Mouse (Mus musculus): ENCODE measurements around the gene Cs. TPM values are rescaled to one million over a fixed set of nuclear protein-coding genes. Genes with fewer than 3 reads are reported as not detected.

Cs gene
- polyA plus RNA-seq (2012; rRNA removed; ENCODE audit: low replicate concordance): 297 and 431 TPM in 2 replicates

GRCm38 (mm10) chr10:128337306-128338181 lies at the start of gene Cs:
Cs (plus strand) TSS chr10:128337734.

DNA sequence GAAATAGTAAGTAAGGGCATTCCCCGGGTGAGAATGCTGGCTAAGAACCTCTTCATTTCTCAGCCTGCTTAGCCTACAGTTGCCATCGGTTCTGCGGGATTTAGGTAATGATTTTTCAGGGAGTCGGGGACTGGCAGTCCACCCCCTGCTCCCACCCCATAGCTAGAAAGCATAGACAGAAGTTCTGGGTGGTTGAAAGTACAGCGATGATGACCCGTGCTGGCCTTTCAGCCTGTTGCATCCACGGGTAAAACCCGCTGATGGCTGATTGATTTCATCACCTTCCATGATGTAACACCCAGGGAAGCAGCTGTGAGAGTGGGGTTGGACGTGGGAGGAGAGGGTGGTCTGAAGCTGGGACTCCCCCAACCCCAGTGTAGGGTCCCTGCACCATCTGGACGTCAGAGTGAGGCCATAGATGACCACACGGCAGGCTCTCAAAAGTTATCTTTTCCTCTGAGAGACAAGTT lies 38.8 kb upstream of the Cs start, which contains the start of gene Il23a:
Gene Il23a (minus strand): TSS at position 51 of the 470 bp plus-strand sequence.

DNA sequence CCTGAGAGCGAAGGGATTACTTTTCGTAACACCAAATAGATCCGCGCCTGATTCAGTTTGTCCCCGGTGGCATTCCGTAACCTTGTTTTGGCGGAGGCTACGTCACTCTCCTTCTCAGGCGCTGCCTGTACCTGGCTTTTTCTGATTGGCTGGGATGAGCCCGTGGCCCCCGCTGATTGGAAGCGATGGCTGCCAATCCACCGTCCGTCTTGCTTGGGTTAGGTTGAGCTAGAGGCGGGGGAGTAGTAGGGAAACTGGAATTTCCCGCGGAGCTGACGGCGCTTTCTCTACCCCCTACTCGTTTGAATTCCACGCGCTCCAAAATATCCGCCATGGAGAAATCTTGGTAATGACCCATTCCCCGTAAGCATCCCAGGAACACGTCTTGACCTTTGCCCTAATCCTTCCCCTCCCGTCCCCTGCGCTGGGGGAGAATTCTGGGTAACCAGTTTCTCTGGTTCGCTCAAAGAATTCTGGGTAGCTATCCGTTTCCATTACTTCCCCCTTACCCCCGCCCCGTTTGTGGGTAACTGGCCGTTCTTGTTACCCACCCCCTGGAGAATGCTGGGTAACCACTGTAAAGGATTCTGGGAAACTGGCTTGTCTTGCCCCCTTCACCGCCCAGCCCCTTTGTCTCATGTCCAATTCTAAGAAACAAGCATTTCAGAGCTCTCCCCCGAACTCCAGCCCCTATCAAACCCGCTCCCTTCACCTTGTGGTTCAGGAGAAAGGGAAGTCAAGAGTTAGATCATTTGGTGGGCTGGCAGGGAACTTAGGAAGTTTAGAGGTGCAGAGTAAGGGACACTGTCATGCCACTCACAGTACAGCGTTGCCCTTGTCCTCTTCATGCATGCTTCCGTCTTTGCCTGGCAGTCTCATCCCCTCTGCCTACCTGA lies 34.2 kb upstream of the Cs start, which contains the start of gene Pan2:
Gene Pan2 (plus strand): TSS at position 210 of the 896 bp plus-strand sequence.

DNA sequence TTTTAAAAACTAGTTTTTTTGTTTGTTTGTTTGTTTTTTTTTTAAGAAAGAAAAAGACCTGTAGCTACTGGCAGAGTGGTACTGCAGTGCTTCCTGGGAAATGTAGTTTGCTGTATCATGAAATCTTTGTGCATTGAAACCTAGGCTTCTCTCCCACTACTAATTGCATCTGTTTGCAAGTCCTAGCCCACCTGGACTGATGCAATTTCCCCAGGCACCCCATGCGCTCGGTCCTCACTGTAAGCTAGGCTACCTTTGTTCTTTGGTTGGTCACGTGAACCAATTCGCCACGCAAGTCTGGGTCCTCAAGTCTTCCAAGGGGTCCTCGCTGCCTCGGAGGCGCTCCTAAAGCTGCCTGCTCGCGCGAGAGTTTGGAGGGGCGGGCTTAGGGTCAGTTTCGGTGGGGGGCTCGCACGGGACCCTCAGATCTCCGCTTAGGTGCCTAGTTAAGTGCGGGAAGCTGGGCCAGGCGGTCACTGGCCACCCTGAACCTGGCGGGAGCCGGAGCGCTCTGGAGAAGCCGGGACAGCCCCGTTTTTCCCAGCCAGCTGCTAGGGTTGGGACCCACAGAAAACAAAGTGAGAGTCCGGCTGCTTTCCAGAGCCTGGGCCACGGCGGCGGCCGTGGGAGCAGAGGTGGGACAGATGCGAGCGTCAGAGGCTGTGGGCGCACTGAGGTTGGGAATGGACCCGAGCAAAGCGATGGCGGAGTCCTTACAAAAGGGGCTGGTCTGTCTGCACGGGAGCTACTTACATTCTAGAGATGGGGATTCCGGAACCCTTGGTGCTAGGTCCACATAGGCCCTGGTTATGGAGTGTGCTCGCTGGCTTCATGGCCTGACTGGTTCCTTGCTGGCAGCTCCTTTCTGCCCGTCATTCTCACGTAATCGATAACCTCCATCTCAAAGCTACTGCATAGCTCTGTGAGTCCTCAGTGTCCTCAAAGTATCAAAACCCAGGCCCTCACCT lies 15.1 kb upstream of the Cs start, which contains the start of gene Cnpy2:
Gene Cnpy2 (plus strand): TSS at position 319 of the 968 bp plus-strand sequence.

GRCm38 (mm10) chr10:128368402-128369217 lies 31.1 kb downstream of the Cs start, which contains the start of gene Coq10a:
Coq10a (minus strand) TSS chr10:128368997.

DNA sequence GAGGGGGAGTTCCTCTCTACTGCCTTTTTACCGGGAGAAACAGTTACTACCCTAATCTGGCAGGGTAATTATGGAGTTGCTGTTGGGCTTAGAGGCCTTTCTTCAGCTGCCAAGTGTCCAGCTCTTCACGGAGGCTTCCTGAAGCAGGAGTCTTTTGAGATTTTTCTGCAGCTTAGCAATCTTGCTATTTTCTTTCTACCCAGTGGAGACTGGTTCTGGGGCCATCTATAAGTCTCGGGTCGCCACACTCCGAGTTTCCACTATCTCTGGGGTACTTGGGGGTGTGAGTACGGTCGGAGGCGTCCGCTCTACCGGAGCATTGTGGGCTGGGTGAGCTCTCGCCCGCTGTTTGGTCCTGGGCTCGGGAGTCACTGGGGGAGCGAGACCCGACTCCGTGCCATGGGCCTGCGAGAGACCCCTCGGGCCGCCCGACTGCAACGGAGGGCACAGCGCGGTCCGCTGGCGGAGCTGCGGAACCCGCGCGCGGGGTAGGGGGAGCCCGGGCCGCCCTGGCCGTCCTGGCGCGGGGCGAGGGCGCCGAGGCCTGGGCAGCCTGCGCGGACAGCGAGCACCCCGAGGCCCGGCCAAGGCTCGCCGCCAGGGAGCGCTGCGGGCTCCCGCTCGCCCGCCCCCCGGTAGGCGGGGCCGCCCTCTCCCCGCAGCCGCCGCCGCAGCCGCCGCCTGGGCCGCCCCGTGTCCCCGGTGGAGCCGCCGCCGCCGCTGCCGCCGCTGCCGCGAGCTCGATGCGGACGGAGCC lies 39.1 kb downstream of the Cs start, which contains the start of gene Ankrd52:
Gene Ankrd52 (plus strand): TSS at position 661 of the 757 bp plus-strand sequence.

GRCm38 (mm10) chr10:128401056-128401455 lies 63.5 kb downstream of the Cs start, which contains the start of gene Slc39a5:
Slc39a5 (minus strand) TSS chr10:128401229.

DNA sequence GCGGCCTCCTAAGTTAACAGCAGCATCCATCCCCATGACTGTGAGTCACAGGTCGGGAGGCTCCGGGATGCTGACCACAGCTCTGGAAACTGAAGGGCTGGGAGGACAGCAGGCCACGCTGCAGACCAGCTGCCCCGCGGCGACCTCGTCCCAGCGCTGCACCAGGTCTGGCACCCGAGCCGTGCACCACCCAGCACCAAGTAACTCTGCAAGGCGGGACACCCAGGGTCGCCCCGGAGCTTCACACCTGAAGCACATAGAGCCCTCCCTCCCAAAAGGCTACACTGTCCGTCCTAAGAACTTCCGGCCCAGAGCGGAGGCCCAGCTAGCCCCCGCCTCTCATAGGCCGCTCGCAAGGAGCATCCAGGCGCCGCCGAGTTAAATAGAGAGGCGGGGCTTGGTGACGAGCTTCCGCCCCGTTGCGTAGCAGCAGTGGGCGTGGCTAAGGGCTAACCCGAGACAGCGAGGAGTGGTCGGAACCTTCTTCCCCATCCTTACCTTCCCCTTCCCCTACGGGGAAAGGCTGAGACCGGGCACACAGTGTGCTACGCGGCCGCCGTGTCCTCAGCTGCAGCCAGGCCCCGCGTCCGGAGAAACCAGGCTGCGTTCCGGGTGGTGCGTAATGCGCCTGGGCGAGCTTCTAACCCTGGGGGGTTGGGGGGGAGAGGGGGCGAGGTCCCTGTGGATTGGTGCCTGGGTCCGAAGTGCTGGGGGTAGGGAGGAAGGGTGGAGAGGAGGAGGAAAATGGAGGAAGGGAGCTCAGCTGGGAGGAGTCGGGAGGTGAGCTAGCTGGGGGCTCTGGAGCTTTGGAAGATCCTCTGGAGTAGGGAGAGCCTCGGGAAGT lies 73.9 kb downstream of the Cs start, which contains the start of the genes Nabp2 and Rnf41:
Gene Nabp2 (minus strand): TSS at position 282 of the 844 bp plus-strand sequence.
Gene Rnf41 (plus strand): TSS at position 447 of the 844 bp plus-strand sequence.

Other genes with a start within 250 kb of the Cs start
- 18.9 and 20.4 TPM in 2 replicates for gene Baz2a, start 246.2 kb upstream of the Cs start, polyA plus RNA-seq (2012; rRNA removed; ENCODE audit: low replicate concordance)
- gene Rbms2, start 157.4 kb upstream of the Cs start, polyA plus RNA-seq (2012; rRNA removed; ENCODE audit: low replicate concordance): 38.0 and 39.4 TPM in 2 replicates
- gene Gls2, start 143.3 kb upstream of the Cs start, polyA plus RNA-seq (2012; rRNA removed; ENCODE audit: low replicate concordance): 8.7 and 12.3 TPM in 2 replicates
- gene Spryd4, start 125.9 kb upstream of the Cs start, polyA plus RNA-seq (2012; rRNA removed; ENCODE audit: low replicate concordance): 8.0 and 8.8 TPM in 2 replicates
- gene Mip, start 111.9 kb upstream of the Cs start, polyA plus RNA-seq (2012; rRNA removed; ENCODE audit: low replicate concordance): not detected in 2 replicates
- 1.1 and 1.8 TPM in 2 replicates for gene Timeless, start 105.7 kb upstream of the Cs start, polyA plus RNA-seq (2012; rRNA removed; ENCODE audit: low replicate concordance)
- not detected in 2 replicates for gene Apon, start 83.6 kb upstream of the Cs start, polyA plus RNA-seq (2012; rRNA removed; ENCODE audit: low replicate concordance)
- gene Apof, start 69.1 kb upstream of the Cs start, polyA plus RNA-seq (2012; rRNA removed; ENCODE audit: low replicate concordance): 0.07 TPM in 1 of 2 replicates, not detected in the other
- 14.9 and 17.8 TPM in 2 replicates for gene Stat2, start 67.2 kb upstream of the Cs start, polyA plus RNA-seq (2012; rRNA removed; ENCODE audit: low replicate concordance)
- 0.09 TPM in 1 of 2 replicates, not detected in the other for gene Il23a, start 39.0 kb upstream of the Cs start, polyA plus RNA-seq (2012; rRNA removed; ENCODE audit: low replicate concordance)
- 11.9 and 15.5 TPM in 2 replicates for gene Pan2, start 34.4 kb upstream of the Cs start, polyA plus RNA-seq (2012; rRNA removed; ENCODE audit: low replicate concordance)
- 19.5 and 28.4 TPM in 2 replicates for gene Cnpy2, start 15.3 kb upstream of the Cs start, polyA plus RNA-seq (2012; rRNA removed; ENCODE audit: low replicate concordance)
- 16.2 and 26.7 TPM in 2 replicates for gene Coq10a, start 31.3 kb downstream of the Cs start, polyA plus RNA-seq (2012; rRNA removed; ENCODE audit: low replicate concordance)
- gene Ankrd52, start 39.4 kb downstream of the Cs start, polyA plus RNA-seq (2012; rRNA removed; ENCODE audit: low replicate concordance): 11.3 and 18.5 TPM in 2 replicates
- 340 and 495 TPM in 2 replicates for gene Slc39a5, start 63.5 kb downstream of the Cs start, polyA plus RNA-seq (2012; rRNA removed; ENCODE audit: low replicate concordance)
- gene Nabp2, start 73.8 kb downstream of the Cs start, polyA plus RNA-seq (2012; rRNA removed; ENCODE audit: low replicate concordance): 23.4 and 29.3 TPM in 2 replicates
- gene Rnf41, start 73.9 kb downstream of the Cs start, polyA plus RNA-seq (2012; rRNA removed; ENCODE audit: low replicate concordance): 10.0 and 17.7 TPM in 2 replicates
- gene Smarcc2, start 121.5 kb downstream of the Cs start, polyA plus RNA-seq (2012; rRNA removed; ENCODE audit: low replicate concordance): 59.9 and 73.0 TPM in 2 replicates
- 505 and 720 TPM in 2 replicates for gene Myl6, start 156.4 kb downstream of the Cs start, polyA plus RNA-seq (2012; rRNA removed; ENCODE audit: low replicate concordance)
- 1.4 and 1.8 TPM in 2 replicates for gene Myl6b, start 161.0 kb downstream of the Cs start, polyA plus RNA-seq (2012; rRNA removed; ENCODE audit: low replicate concordance)
- 22.7 and 25.3 TPM in 2 replicates for gene Esyt1, start 188.1 kb downstream of the Cs start, polyA plus RNA-seq (2012; rRNA removed; ENCODE audit: low replicate concordance)
- gene Zc3h10, start 210.0 kb downstream of the Cs start, polyA plus RNA-seq (2012; rRNA removed; ENCODE audit: low replicate concordance): 12.1 and 13.9 TPM in 2 replicates
- 1,592 and 1,915 TPM in 2 replicates for gene Rpl41, start 211.6 kb downstream of the Cs start, polyA plus RNA-seq (2012; rRNA removed; ENCODE audit: low replicate concordance)
- gene Pa2g4, start 228.3 kb downstream of the Cs start, polyA plus RNA-seq (2012; rRNA removed; ENCODE audit: low replicate concordance): 4.9 and 9.0 TPM in 2 replicates

All from duodenum, adult 2 months (tissue).